Mouse (Mus musculus): ENCODE data around the gene Nae1. TPM values are rescaled to one million over a fixed set of nuclear protein-coding genes. Genes with fewer than 3 reads are reported as not detected.

Nae1 gene
- total and polyA plus RNA-seq, 3 experiments: 26.0 to 95.0 (median 33.6) TPM

- in situ Hi-C loops (cut with MboI; ENCODE audit: low pct_ligation_motif_present, low pct_unique_long_range_greater_than_20kb, low sequenced_read_pairs): no loop called here
- dilution Hi-C loops (cut with MboI; ENCODE audit: extremely low pct_ligation_motif_present, extremely low pct_unique_long_range_greater_than_20kb, low sequenced_read_pairs): no loop called here
- H3K4me1 ChIP-seq (ENCODE audit: control insufficient read depth in 1 of 2, insufficient read depth in 2 of 2): peaks cover 0 to 11% of the 10 kb centered on the region in 2 experiments; a peak in 2 of 4 replicates
These were observed 30.4 kb upstream of the Nae1 start for GRCm38 (mm10) chr8:104564633-104565456.

DNA sequence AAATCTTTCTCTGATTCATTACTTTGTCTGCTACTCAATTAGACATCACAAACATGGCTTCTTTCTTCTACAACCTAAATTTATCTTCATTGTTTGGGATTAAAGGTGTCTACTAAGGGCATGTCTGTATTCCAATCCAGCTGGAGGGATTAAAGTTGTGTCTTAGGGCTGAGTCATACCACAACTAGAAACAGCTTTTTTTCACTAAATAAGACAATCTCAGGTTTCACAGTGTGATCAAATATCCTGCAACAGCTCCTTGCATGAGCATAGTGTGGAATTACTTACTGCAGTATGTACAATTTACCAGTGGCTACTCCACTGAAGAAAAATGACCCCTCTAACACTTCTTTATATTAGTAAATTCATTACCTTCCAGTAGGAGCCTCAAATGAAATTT lies 26.3 kb upstream of the Nae1 start:
- Histone ChIP-seq H3K9ac (ENCODE audit: insufficient read depth, low read depth) (no peak overlapping the region), H3K9me3 (replicated peaks; ENCODE audit: low read length) (no peaks in the 10 kb centered on the region), H3K4me1 (ENCODE audit: control insufficient read depth in 1 of 2, insufficient read depth in 2 of 2) (peaks cover 0 to 16% of the 10 kb centered on the region in 2 experiments; a peak in 2 of 4 replicates), H3K27me3 (replicated peaks) (peaks cover 3% of the 10 kb centered on the region), H3K4me2 (ENCODE audit: insufficient read depth, low read depth, poor library complexity, severe bottlenecking) (no peak overlapping the region), H3K27ac (ENCODE audit: insufficient read depth, low read depth) (no peak overlapping the region), H3K4me3 (replicated peaks in 1 of 3; ENCODE audit: low read depth in 2 of 3, low read length in 2 of 3, poor library complexity in 1 of 3) (no peak overlapping the region), H3K79me2 (replicated peaks; ENCODE audit: control insufficient read depth, extremely low read depth, insufficient read depth, poor library complexity, severe bottlenecking) (no peaks in the 10 kb centered on the region), H3K36me3 (replicated peaks in 1 of 2; ENCODE audit: control insufficient read depth in 1 of 2, insufficient read depth in 1 of 2, low read length in 1 of 2) (no peaks in the 10 kb centered on the region)
- TF ChIP-seq JUND (conservative IDR thresholded peaks at IDR 0.05; ENCODE audit: low read depth, low read length) (peak; percentile 84), USF2 (conservative IDR thresholded peaks at IDR 0.05; ENCODE audit: low read depth, low read length) (no peak), ZNF384 (IDR thresholded peaks at IDR 0.05; ENCODE audit: low read depth, low read length) (peak; percentile 77), JUN (IDR thresholded peaks at IDR 0.05; ENCODE audit: insufficient read depth, low read depth, low read length) (peak; percentile 50; the same call in 1 of the 2 replicates), CHD1 (IDR thresholded peaks at IDR 0.05; ENCODE audit: low read depth, low read length) (no peak), EP300 (IDR thresholded peaks at IDR 0.05; ENCODE audit: low read length) (peak; percentile 40; the same call in 1 of the 2 replicates), HCFC1 (IDR thresholded peaks at IDR 0.05; ENCODE audit: low read depth, low read length) (no peak)
- in situ Hi-C loops (cut with MboI; ENCODE audit: low pct_ligation_motif_present, low pct_unique_long_range_greater_than_20kb, low sequenced_read_pairs): no loop called here
- peak; percentile 15 for DNase-seq (ENCODE audit: extremely low read depth)
- dilution Hi-C loops (cut with MboI; ENCODE audit: extremely low pct_ligation_motif_present, extremely low pct_unique_long_range_greater_than_20kb, low sequenced_read_pairs): no loop called here

More at GRCm38 (mm10) chr8:104564633-104565456, 30.4 kb upstream of the Nae1 start:
- Histone ChIP-seq H3K9me3 (replicated peaks; ENCODE audit: low read length) (no peaks in the 10 kb centered on the region), H3K27ac (ENCODE audit: insufficient read depth, low read depth) (no peak overlapping the region), H3K4me2 (ENCODE audit: insufficient read depth, low read depth, poor library complexity, severe bottlenecking) (peak overlapping the region; percentile 80; the same call in 1 of the 2 replicates), H3K79me2 (replicated peaks; ENCODE audit: control insufficient read depth, extremely low read depth, insufficient read depth, poor library complexity, severe bottlenecking) (no peaks in the 10 kb centered on the region), H3K4me3 (replicated peaks in 1 of 3; ENCODE audit: low read depth in 2 of 3, low read length in 2 of 3, poor library complexity in 1 of 3) (peak overlapping the region in 2 of 3 experiments; percentile 30 to 35), H3K36me3 (replicated peaks in 1 of 2; ENCODE audit: control insufficient read depth in 1 of 2, insufficient read depth in 1 of 2, low read length in 1 of 2) (no peaks in the 10 kb centered on the region), H3K27me3 (replicated peaks) (peaks cover 12% of the 10 kb centered on the region), H3K9ac (ENCODE audit: insufficient read depth, low read depth) (no peak overlapping the region)
- TF ChIP-seq BHLHE40 (IDR thresholded peaks at IDR 0.05; ENCODE audit: low read depth, low read length): 0 out of 2 replicates have a peak, but pooled peaks have one; percentile 32
- no peak for TF ChIP-seq KAT2A (IDR thresholded peaks at IDR 0.05; ENCODE audit: insufficient replicate concordance, low read length)
- 0 out of 2 replicates have a peak, but pooled peaks have one; percentile 23 for TF ChIP-seq POLR2A (IDR thresholded peaks at IDR 0.05; ENCODE audit: low read depth, low read length)
- peak; percentile 59 for TF ChIP-seq SMC3 (IDR thresholded peaks at IDR 0.05; ENCODE audit: low read depth, low read length)
- peak; percentile 34 for TF ChIP-seq RAD21 (IDR thresholded peaks at IDR 0.05; ENCODE audit: low read depth, low read length)
- no peak; the same call in 1 of the 2 replicates for TF ChIP-seq ELF1 (IDR thresholded peaks at IDR 0.05; ENCODE audit: low read depth, low read length)
- no peak for TF ChIP-seq POLR2AphosphoS2 (IDR thresholded peaks at IDR 0.05; ENCODE audit: low read depth, low read length)
- peak; percentile 61; the same call in 1 of the 2 replicates for TF ChIP-seq MEF2A (IDR thresholded peaks at IDR 0.05; ENCODE audit: borderline replicate concordance, low read depth, low read length)
- no peak for TF ChIP-seq MXI1 (IDR thresholded peaks at IDR 0.05; ENCODE audit: low read depth, low read length)
- no peak for TF ChIP-seq MAX (IDR thresholded peaks at IDR 0.05; ENCODE audit: low read length)
- no peak for TF ChIP-seq HCFC1 (IDR thresholded peaks at IDR 0.05; ENCODE audit: low read depth, low read length)
- peak; percentile 54 to 99 for TF ChIP-seq CTCF (conservative IDR thresholded peaks at IDR 0.05 in 1 of 2, IDR thresholded peaks at IDR 0.05 in 1 of 2; ENCODE audit: low read depth in 2 of 2, low read length in 2 of 2)
- TF ChIP-seq TCF12 (IDR thresholded peaks at IDR 0.05; ENCODE audit: low read depth, low read length): peak; percentile 50; the same call in 1 of the 2 replicates
- no peak for TF ChIP-seq RCOR1 (conservative IDR thresholded peaks at IDR 0.05; ENCODE audit: low read depth, low read length)
- TF ChIP-seq CHD2 (IDR thresholded peaks at IDR 0.05; ENCODE audit: low read length): peak; percentile 88
- peak; percentile 60 for TF ChIP-seq IRF4 (IDR thresholded peaks at IDR 0.05; ENCODE audit: low read depth, low read length)
- 0 out of 2 replicates have a peak, but pooled peaks have one; percentile 26 for TF ChIP-seq JUND (conservative IDR thresholded peaks at IDR 0.05; ENCODE audit: low read depth, low read length)
- TF ChIP-seq NELFE (IDR thresholded peaks at IDR 0.05; ENCODE audit: low read depth, low read length): peak; percentile 77; the same call in 1 of the 2 replicates
- TF ChIP-seq NRF1 (IDR thresholded peaks at IDR 0.05; ENCODE audit: low read depth, low read length): peak; percentile 68
- 0 out of 2 replicates have a peak, but pooled peaks have one; percentile 21 for TF ChIP-seq MYC (IDR thresholded peaks at IDR 0.05; ENCODE audit: low read depth, low read length)
- TF ChIP-seq MAZ (IDR thresholded peaks at IDR 0.05; ENCODE audit: low read depth, low read length): peak; percentile 93
- DNase-seq (ENCODE audit: extremely low read depth): peak; percentile 97
